Mouse (Mus musculus) lung, adult 2 months (tissue): Measurements from ENCODE around the gene Rgs3.

Source experiments
- CTCF ChIP-seq: fragments of 200-500 bp; IDR thresholded peaks from 2 replicates; pipeline ENCODE4 v1.5.1; 2011; ENCODE audit warnings: mild to moderate bottlenecking, low read length, control low read depth; ENCODE audit not compliant: insufficient read depth
- POLR2A ChIP-seq: fragments of 200-500 bp; IDR thresholded peaks from 2 replicates; pipeline ENCODE4 v1.6.1; 2011; ENCODE audit warnings: low read depth, mild to moderate bottlenecking, control low read depth, low read length, borderline replicate concordance; ENCODE audit errors: extremely low read depth

GRCm38 (mm10) chr4:62652215-62652614 is 92.6 kb downstream of the Rgs3 start:
- TF ChIP-seq POLR2A (no peak), CTCF (no peak)
